Mouse (Mus musculus) midbrain, postnatal 0 days (tissue): Measurements from ENCODE around the gene Alox12e. TPM values are rescaled to one million over a fixed set of nuclear protein-coding genes. Genes with fewer than 3 reads are reported as not detected.

ENCODE experiments used
- ATAC-seq: fragments of 200-750 bp; cut with Nextera tagmentation; 2 replicates; pipeline ENCODE4 v1.8.0; 2017; ENCODE audit warnings: moderate number of reproducible peaks, mild to moderate bottlenecking, moderate TSS enrichment, moderate library complexity; ENCODE audit not compliant: low FRiP score
- DNase-seq: peaks from one replicate; pipeline ENCODE4 v3.0.0-alpha.2; 2015; ENCODE audit warnings: low spot score
- H3K27ac ChIP-seq: fragments of 300-500 bp; sonication (generic); 2 replicates; pipeline ENCODE4 v1.5.1; 2014; ENCODE audit warnings: low read depth, mild to moderate bottlenecking, low read length, mixed read lengths
- H3K27me3 ChIP-seq: fragments of 300-500 bp; sonication (generic); 2 replicates; pipeline ENCODE4 v1.6.1; 2014; ENCODE audit warnings: low read length, control low read depth, mixed read lengths; ENCODE audit not compliant: insufficient read depth
- H3K36me3 ChIP-seq: fragments of 300-500 bp; sonication (generic); 2 replicates; pipeline ENCODE4 v1.6.1; 2014; ENCODE audit warnings: low read length, control low read depth, mixed read lengths; ENCODE audit not compliant: insufficient read depth
- H3K4me1 ChIP-seq: fragments of 300-500 bp; sonication (generic); 2 replicates; pipeline ENCODE4 v1.6.1; 2014; ENCODE audit warnings: mild to moderate bottlenecking, control low read depth, antibody characterized with exemption, low read length, mixed read lengths; ENCODE audit not compliant: insufficient read depth
- H3K4me2 ChIP-seq: fragments of 300-500 bp; sonication (generic); 2 replicates; pipeline ENCODE4 v1.6.1; 2014; ENCODE audit warnings: low read depth, mild to moderate bottlenecking, low read length, mixed read lengths; ENCODE audit not compliant: poor library complexity, severe bottlenecking
- H3K4me3 ChIP-seq: fragments of 300-500 bp; sonication (generic); 2 replicates; pipeline ENCODE4 v1.5.1; 2014; ENCODE audit warnings: low read depth, mild to moderate bottlenecking, low read length, moderate library complexity
- H3K9ac ChIP-seq: fragments of 300-500 bp; sonication (generic); replicated peaks from 2 replicates; pipeline ENCODE4 v1.6.1; 2014; ENCODE audit warnings: mild to moderate bottlenecking, low read length, moderate library complexity, mixed read lengths; ENCODE audit not compliant: poor library complexity, severe bottlenecking
- H3K9me3 ChIP-seq: fragments of 300-500 bp; sonication (generic); 2 replicates; pipeline ENCODE4 v1.6.1; 2016; ENCODE audit warnings: low read length, control low read depth
- CTCF ChIP-seq: IDR thresholded peaks from 2 replicates; pipeline ENCODE4 v1.5.1; 2016; ENCODE audit warnings: antibody characterized with exemption, mild to moderate bottlenecking
- WGBS: fragments of 180-500 bp; shearing (Covaris S2); extraction: QIAGEN DNeasy Blood & Tissue Kit; methylation state at CpG from one replicate; pipeline ENCODE4 v1.1.7; 2014; 5-methylcytosine and 5-hydroxymethylcytosine counted together
- polyA plus RNA-seq: library from polyadenylated mRNA; unstranded; fragments of >200 nt; fragmentation: Nextera tagmentation; extraction: Ambion mirVana; gene quantifications from 2 replicates; pipeline ENCODE4 v1.2.1, GENCODE M21; 2015
- total RNA-seq: library from RNA; depleted of rRNA; stranded (reverse); fragments of >200 nt; gene quantifications from 2 replicates; pipeline ENCODE4 v1.2.3, GENCODE M21; 2014

Gene Alox12e
- total and polyA plus RNA-seq, 2 experiments from 2014 or later = 0.05 to 0.16 TPM

- Histone ChIP-seq H3K27me3 (no peaks in the 10 kb centered on the region), H3K9ac (no peak overlapping the region), H3K4me1 (no peaks in the 10 kb centered on the region), H3K9me3 (no peaks in the 10 kb centered on the region), H3K36me3 (no peaks in the 10 kb centered on the region), H3K4me3 (no peak overlapping the region), H3K4me2 (no peak overlapping the region), H3K27ac (no peak overlapping the region)
- TF ChIP-seq CTCF = no peak
- no peak for ATAC-seq
- WGBS = 57% methylated on average over 4 of the region's 4 CpGs
- DNase-seq = no peak
Measured at GRCm38 (mm10) chr11:70297405-70297804, 25.0 kb downstream of the Alox12e start.

- ATAC-seq = no peak
Measured at GRCm38 (mm10) chr11:70293881-70294280, 28.5 kb downstream of the Alox12e start.

DNA sequence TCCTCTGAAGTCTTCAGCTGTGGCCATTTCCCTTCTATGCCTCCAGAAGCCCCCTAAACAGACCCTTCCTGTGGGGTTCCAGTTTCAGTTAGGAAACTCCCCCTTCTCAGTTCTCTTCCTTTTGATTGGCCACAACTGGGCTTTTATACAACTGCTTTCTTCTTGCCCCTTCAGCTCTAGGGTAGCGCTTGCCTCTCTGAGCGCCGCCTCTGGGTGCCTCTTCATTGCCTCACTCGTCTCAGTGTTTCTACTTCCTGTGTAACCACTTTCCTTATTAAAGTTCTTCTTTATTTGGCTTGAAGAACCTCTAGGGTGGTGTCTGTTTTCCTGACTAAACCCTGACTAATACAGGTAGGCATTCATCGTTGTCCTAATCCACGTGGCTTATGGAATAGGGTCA is 31.2 kb downstream of the Alox12e start:
- H3K4me2 ChIP-seq = no peak overlapping the region
- DNase-seq (no peak), ATAC-seq (no peak)
- 85% methylated on average over 6 of the region's 6 CpGs for WGBS
- no peak overlapping the region for H3K27ac ChIP-seq
- H3K4me1 ChIP-seq = no peaks in the 10 kb centered on the region
- H3K27me3 ChIP-seq = no peaks in the 10 kb centered on the region
- no peaks in the 10 kb centered on the region for H3K36me3 ChIP-seq
- H3K9ac ChIP-seq = no peak overlapping the region
- H3K4me3 ChIP-seq = no peak overlapping the region
- H3K9me3 ChIP-seq = no peaks in the 10 kb centered on the region
- TF ChIP-seq CTCF = no peak

More at GRCm38 (mm10) chr11:70293881-70294280, 28.5 kb downstream of the Alox12e start:
- H3K9ac ChIP-seq = no peak overlapping the region
- H3K36me3 ChIP-seq = no peaks in the 10 kb centered on the region
- H3K27ac ChIP-seq = no peak overlapping the region
- TF ChIP-seq CTCF = no peak
- no peak overlapping the region for H3K4me2 ChIP-seq
- DNase-seq = peak; percentile 33
- no peaks in the 10 kb centered on the region for H3K9me3 ChIP-seq
- whole genome bisulfite sequencing = 91% methylated on average over 6 of the region's 6 CpGs
- no peak overlapping the region for H3K4me3 ChIP-seq
- no peaks in the 10 kb centered on the region for H3K4me1 ChIP-seq
- H3K27me3 ChIP-seq = no peaks in the 10 kb centered on the region

GRCm38 (mm10) chr11:70289236-70289635 is 33.2 kb downstream of the Alox12e start:
- ATAC-seq (no peak), DNase-seq (peak; percentile 22)
- TF ChIP-seq CTCF = no peak
- H3K4me2 ChIP-seq = no peak overlapping the region
- 25% methylated on average over 6 of the region's 6 CpGs for WGBS
- no peak overlapping the region for H3K27ac ChIP-seq
- H3K4me1 ChIP-seq = no peaks in the 10 kb centered on the region
- H3K9me3 ChIP-seq = no peaks in the 10 kb centered on the region
- H3K36me3 ChIP-seq = no peaks in the 10 kb centered on the region
- H3K27me3 ChIP-seq = no peaks in the 10 kb centered on the region
- H3K4me3 ChIP-seq = no peak overlapping the region
- H3K9ac ChIP-seq = no peak overlapping the region

GRCm38 (mm10) chr11:70288102-70288501 is 34.3 kb downstream of the Alox12e start:
- TF ChIP-seq CTCF = no peak
- DNase-seq = no peak
- Histone ChIP-seq H3K27ac (no peak overlapping the region), H3K9ac (no peak overlapping the region), H3K36me3 (no peaks in the 10 kb centered on the region), H3K4me1 (no peaks in the 10 kb centered on the region), H3K27me3 (no peaks in the 10 kb centered on the region), H3K9me3 (no peaks in the 10 kb centered on the region), H3K4me3 (no peak overlapping the region), H3K4me2 (no peak overlapping the region)
- 87% methylated on average over 10 of the region's 10 CpGs for WGBS
- no peak for ATAC-seq

- DNase-seq = no peak
- H3K4me1 ChIP-seq = no peaks in the 10 kb centered on the region
- ATAC-seq = no peak
- H3K36me3 ChIP-seq = no peaks in the 10 kb centered on the region
- no peak overlapping the region for H3K4me3 ChIP-seq
- no peak overlapping the region for H3K4me2 ChIP-seq
- WGBS = 91% methylated on average over 5 of the region's 5 CpGs
- no peak overlapping the region for H3K9ac ChIP-seq
- H3K9me3 ChIP-seq = no peaks in the 10 kb centered on the region
- H3K27me3 ChIP-seq = no peaks in the 10 kb centered on the region
- no peak for TF ChIP-seq CTCF
- H3K27ac ChIP-seq = no peak overlapping the region
Measured at GRCm38 (mm10) chr11:70285686-70286085, 36.7 kb downstream of the Alox12e start.
